Mouse (Mus musculus) stomach, postnatal 0 days (tissue): ENCODE measurements at regions not wholly inside any gene's neighbourhood (a gene's known extent, or its start where the extent isn't known, plus 50 kb on each side); places are given as distances from the start of the nearest gene placed in this dataset.

Experiments
- ATAC-seq: fragments of 200-750 bp; cut with Nextera tagmentation; 2 replicates; pipeline ENCODE4 v1.8.0; 2017; ENCODE audit not compliant: low FRiP score, low TSS enrichment
- DNase-seq: peaks from one replicate; pipeline ENCODE4 v3.0.0-alpha.2; 2016; ENCODE audit warnings: low spot score
- H3K27ac ChIP-seq: fragments of 300-500 bp; sonication (generic); replicated peaks from 2 replicates; pipeline ENCODE4 v1.5.1; 2014; ENCODE audit warnings: mild to moderate bottlenecking, control low read depth
- H3K27me3 ChIP-seq: fragments of 300-500 bp; sonication (generic); 2 replicates; pipeline ENCODE4 v1.6.1; 2014; ENCODE audit warnings: low read length; ENCODE audit not compliant: control insufficient read depth, insufficient read depth
- H3K36me3 ChIP-seq: fragments of 300-500 bp; sonication (generic); 2 replicates; pipeline ENCODE4 v1.6.1; 2014; ENCODE audit warnings: low read length, mixed read lengths; ENCODE audit not compliant: control insufficient read depth, insufficient read depth
- H3K4me1 ChIP-seq: fragments of 300-500 bp; sonication (generic); replicated peaks from 2 replicates; pipeline ENCODE4 v1.6.1; 2014; ENCODE audit warnings: antibody characterized with exemption; ENCODE audit not compliant: control insufficient read depth, insufficient read depth
- H3K4me2 ChIP-seq: fragments of 300-500 bp; sonication (generic); replicated peaks from 2 replicates; pipeline ENCODE4 v1.6.1; 2014; ENCODE audit warnings: low read depth, mild to moderate bottlenecking, control low read depth, moderate library complexity
- H3K4me3 ChIP-seq: fragments of 300-500 bp; sonication (generic); 2 replicates; pipeline ENCODE4 v1.5.1; 2014; ENCODE audit warnings: low read depth, low read length, control low read depth
- H3K9ac ChIP-seq: fragments of 300-500 bp; sonication (generic); 2 replicates; pipeline ENCODE4 v1.6.1; 2014; ENCODE audit warnings: mild to moderate bottlenecking, low read length, control low read depth, mixed read lengths
- H3K9me3 ChIP-seq: fragments of 300-500 bp; sonication (generic); 2 replicates; pipeline ENCODE4 v1.6.1; 2016; ENCODE audit warnings: low read length; ENCODE audit not compliant: control insufficient read depth
- CTCF ChIP-seq: IDR thresholded peaks from 2 replicates; pipeline ENCODE4 v1.5.1; 2016; ENCODE audit warnings: antibody characterized with exemption, low read depth, mild to moderate bottlenecking, moderate library complexity
- EP300 ChIP-seq: optimal IDR thresholded peaks from 2 replicates; pipeline ENCODE3; 2016; ENCODE audit warnings: antibody characterized with exemption
- WGBS: fragments of 180-500 bp; shearing (Covaris S2); extraction: QIAGEN DNeasy Blood & Tissue Kit; methylation state at CpG from one replicate; pipeline ENCODE4 v1.1.7; 2014; 5-methylcytosine and 5-hydroxymethylcytosine counted together

- H3K9ac ChIP-seq = no peak overlapping the region
- H3K27me3 ChIP-seq = no peaks in the 10 kb centered on the region
- no peak overlapping the region for H3K27ac ChIP-seq
- no peak overlapping the region for H3K4me2 ChIP-seq
- DNase-seq = no peak
- no peak overlapping the region for H3K4me3 ChIP-seq
- H3K9me3 ChIP-seq = no peaks in the 10 kb centered on the region
- TF ChIP-seq CTCF (no peak), EP300 (no peak)
- WGBS = 76% methylated on average over 5 of the region's 5 CpGs
- H3K36me3 ChIP-seq = no peaks in the 10 kb centered on the region
- no peak for ATAC-seq
- H3K4me1 ChIP-seq = no peaks in the 10 kb centered on the region
These were observed 73.4 kb upstream of the Arntl start for GRCm38 (mm10) chr7:113133891-113134290.

GRCm38 (mm10) chr7:113140011-113140438 is 67.2 kb upstream of the Arntl start:
- Histone ChIP-seq H3K9ac (no peak overlapping the region), H3K27ac (no peak overlapping the region), H3K4me3 (no peak overlapping the region), H3K9me3 (no peaks in the 10 kb centered on the region), H3K4me2 (no peak overlapping the region), H3K27me3 (no peaks in the 10 kb centered on the region), H3K4me1 (no peaks in the 10 kb centered on the region), H3K36me3 (no peaks in the 10 kb centered on the region)
- WGBS = 55% methylated on average over 10 of the region's 10 CpGs
- DNase-seq (no peak), ATAC-seq (no peak)
- TF ChIP-seq CTCF (no peak), EP300 (no peak)

GRCm38 (mm10) chr7:113141846-113142683 is 65.2 kb upstream of the Arntl start:
- no peak for DNase-seq
- no peak overlapping the region for H3K4me2 ChIP-seq
- H3K27ac ChIP-seq = no peak overlapping the region
- no peaks in the 10 kb centered on the region for H3K36me3 ChIP-seq
- no peaks in the 10 kb centered on the region for H3K27me3 ChIP-seq
- H3K9me3 ChIP-seq = no peaks in the 10 kb centered on the region
- 55% methylated on average over 10 of the region's 10 CpGs for WGBS
- no peak overlapping the region for H3K4me3 ChIP-seq
- TF ChIP-seq EP300 (no peak), CTCF (no peak)
- H3K9ac ChIP-seq = no peak overlapping the region
- no peak for ATAC-seq
- no peaks in the 10 kb centered on the region for H3K4me1 ChIP-seq

- peak; percentile 29; the same call in 1 of the 2 replicates for ATAC-seq
These were observed 63.7 kb upstream of the Arntl start for GRCm38 (mm10) chr7:113143552-113143951.

GRCm38 (mm10) chr7:113145046-113145445 is 62.2 kb upstream of the Arntl start:
- H3K9ac ChIP-seq = no peak overlapping the region
- no peak overlapping the region for H3K4me2 ChIP-seq
- 0 out of 2 replicates have a peak, but pooled peaks cover 2% of the 10 kb centered on the region for H3K4me1 ChIP-seq
- H3K27me3 ChIP-seq = no peaks in the 10 kb centered on the region
- no peak for ATAC-seq
- no peaks in the 10 kb centered on the region for H3K9me3 ChIP-seq
- DNase-seq = no peak
- no peak for TF ChIP-seq CTCF
- no peak for TF ChIP-seq EP300
- 60% methylated on average over 8 of the region's 8 CpGs for WGBS
- no peaks in the 10 kb centered on the region for H3K36me3 ChIP-seq
- H3K27ac ChIP-seq = no peak overlapping the region
- no peak overlapping the region for H3K4me3 ChIP-seq

More at GRCm38 (mm10) chr7:113143552-113143951, 63.7 kb upstream of the Arntl start:
- DNase-seq = peak; percentile 89
- no peaks in the 10 kb centered on the region for H3K27me3 ChIP-seq
- H3K4me3 ChIP-seq = no peak overlapping the region
- no peak for TF ChIP-seq EP300
- peak; percentile 95 for TF ChIP-seq CTCF
- WGBS = 5% methylated on average over 7 of the region's 7 CpGs
- no peaks in the 10 kb centered on the region for H3K36me3 ChIP-seq
- 0 out of 2 replicates have a peak, but pooled peaks cover 2% of the 10 kb centered on the region for H3K4me1 ChIP-seq
- H3K9ac ChIP-seq = no peak overlapping the region
- H3K4me2 ChIP-seq = no peak overlapping the region
- H3K9me3 ChIP-seq = no peaks in the 10 kb centered on the region
- H3K27ac ChIP-seq = no peak overlapping the region

- TF ChIP-seq EP300 (no peak), CTCF (no peak)
- H3K36me3 ChIP-seq = no peaks in the 10 kb centered on the region
- DNase-seq = no peak
- 0 out of 2 replicates have a peak, but pooled peaks cover 2% of the 10 kb centered on the region for H3K4me1 ChIP-seq
- ATAC-seq = no peak
- 73% methylated on average over 2 of the region's 2 CpGs for WGBS
- H3K27ac ChIP-seq = no peak overlapping the region
- no peak overlapping the region for H3K4me2 ChIP-seq
- H3K4me3 ChIP-seq = no peak overlapping the region
- H3K27me3 ChIP-seq = no peaks in the 10 kb centered on the region
- no peaks in the 10 kb centered on the region for H3K9me3 ChIP-seq
- no peak overlapping the region for H3K9ac ChIP-seq
These were observed 61.2 kb upstream of the Arntl start for GRCm38 (mm10) chr7:113146108-113146507.
